26 mouse cellular contexts compared by ENCODE assay signal in the genomic region with DNA sequence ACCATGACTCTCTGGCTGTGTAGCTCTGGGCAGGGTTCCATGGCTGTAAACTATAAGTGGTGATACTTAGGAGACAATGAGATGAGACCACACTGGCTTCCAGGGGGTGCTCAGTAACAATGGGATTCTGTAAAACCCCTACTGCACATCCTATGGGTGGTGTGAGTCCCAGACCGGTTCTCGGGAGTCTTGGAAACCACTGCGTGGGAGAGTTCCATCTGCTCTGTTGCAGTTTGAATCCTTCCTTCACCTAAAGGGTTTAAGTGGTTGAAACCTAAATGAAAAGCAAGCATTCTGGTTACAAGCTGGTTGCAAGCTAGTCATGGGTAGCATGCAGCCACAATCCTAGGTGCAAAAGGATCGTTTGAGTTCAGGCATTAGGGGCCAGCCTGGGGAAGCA. TPM values are rescaled to one million over a fixed set of nuclear protein-coding genes. Genes with fewer than 3 reads are reported as not detected.
DNase-seq lines count a peak whose midpoint lies in the region; ATAC-seq lines count a peak whose summit lies in the region.
"Had no signal": no experiment of that assay in that cellular context is flagged by ENCODE, and none has a peak within 500 bp of the region (broad histone marks: within the 10 kb centered on the region; RNA-seq: fewer than 3 reads in every experiment).

No protein-coding gene starts in this region.

- H3K27ac ChIP-seq in neural tube, embryonic 15.5 days (replicated peaks) = no peak overlapping the region
- H3K27ac ChIP-seq: forebrain, embryonic 15.5 days; heart, embryonic 15.5 days; hindbrain, postnatal 0 days; limb, embryonic 15.5 days; stomach, postnatal 0 days had no signal

- intact Hi-C loops in left cerebral cortex, postnatal 14 days (cut with DNase I) = loop anchor here (1.0 to 5.0 kb wide), 2 partner anchors 80 to 167 kb away; no protein-coding TSS in a partner anchor

- no peak for ATAC-seq in neural tube, embryonic 15.5 days (ENCODE audit: low FRiP score)

- H3K4me3 ChIP-seq in neural tube, embryonic 15.5 days (replicated peaks) = no peak overlapping the region
- H3K4me3 ChIP-seq: erythroblast, embryonic 14.5 days; forebrain, embryonic 15.5 days; heart, embryonic 15.5 days; limb, embryonic 15.5 days had no signal

- WGBS in neural tube, embryonic 15.5 days = 90% methylated on average over 4 of the region's 4 CpGs

- no peaks in the 10 kb centered on the region for H3K9me3 ChIP-seq in neural tube, embryonic 15.5 days (replicated peaks)
- H3K9me3 ChIP-seq: forebrain, embryonic 15.5 days; heart, embryonic 15.5 days; limb, embryonic 15.5 days had no signal

- H3K4me1 ChIP-seq in neural tube, embryonic 15.5 days = peaks cover 5% of the 10 kb centered on the region; the same call in 1 of the 2 replicates
- H3K4me1 ChIP-seq: forebrain, embryonic 15.5 days; limb, embryonic 15.5 days had no signal

- no peaks in the 10 kb centered on the region for H3K27me3 ChIP-seq in neural tube, embryonic 15.5 days (replicated peaks)
- H3K27me3 ChIP-seq: forebrain, embryonic 15.5 days; limb, embryonic 15.5 days had no signal

- H3K4me2 ChIP-seq in neural tube, embryonic 15.5 days = no peak overlapping the region
- H3K4me2 ChIP-seq: forebrain, embryonic 15.5 days; heart, embryonic 15.5 days; limb, embryonic 15.5 days had no signal

- DNase-seq in right cerebral cortex, adult 18-20 months = peak; percentile 83
- no peak for DNase-seq in right cerebral cortex, postnatal 4 days
- DNase-seq in layer of hippocampus, adult 9-10 months (ENCODE audit: low spot score) = peak; percentile 32
- DNase-seq in left cerebral cortex, postnatal 14 days (ENCODE audit: low spot score in 2 of 2) = peak; percentile 68 to 87
- peak; percentile 70 for DNase-seq in telencephalon, adult 2 months (ENCODE audit: low read depth, low spot score)
- no peak for DNase-seq in kidney, adult 8-10 months
- DNase-seq in lung, adult 18-20 months = no peak
- DNase-seq: adrenal gland, adult 8-10 months; B cell, adult 2 months; cerebellum, adult 2 months; thymus, postnatal 14 days had no signal

- no peaks in the 10 kb centered on the region for H3K36me3 ChIP-seq in neural tube, embryonic 15.5 days
- H3K36me3 ChIP-seq: forebrain, embryonic 15.5 days; heart, embryonic 15.5 days; limb, embryonic 15.5 days had no signal

- H3K9ac ChIP-seq in neural tube, embryonic 15.5 days (replicated peaks) = no peak overlapping the region
- H3K9ac ChIP-seq: forebrain, embryonic 15.5 days; heart, embryonic 15.5 days; limb, embryonic 15.5 days had no signal

RNA-seq across cellular contexts. Expression of a gene that starts 11.7 kb away (rescaled TPM):
- total RNA-seq in left cerebral cortex, postnatal 14 days (2021) = not detected
- 0.27 and 0.32 TPM in 2 replicates for polyA plus RNA-seq in neural tube, embryonic 15.5 days (2015; fragmentation: Nextera tagmentation; extraction: Ambion mirVana)
- total RNA-seq: common myeloid progenitor, adult 5-6 weeks; hindbrain, postnatal 0 days had no signal
- polyA plus RNA-seq: erythroblast, embryonic 14.5 days; liver, embryonic 16.5 days had no signal

RNA-seq across cellular contexts. Expression of a gene that starts 21.3 kb away (rescaled TPM):
- under 1 TPM; 0.27 to 0.37 TPM for total RNA-seq in left cerebral cortex, postnatal 14 days (2021)
- 0.24 TPM in 1 of 2 replicates, not detected in the other for polyA plus RNA-seq in neural tube, embryonic 15.5 days (2015; fragmentation: Nextera tagmentation; extraction: Ambion mirVana)
- total RNA-seq: adrenal gland, adult 8-10 months; common myeloid progenitor, adult 5-6 weeks; granulocyte monocyte progenitor cell, adult 5-6 weeks; hematopoietic stem cell, adult 5-6 weeks had no signal
- polyA plus RNA-seq: cerebellum, adult 2 months; embryonic facial prominence, embryonic 11.5 days; erythroblast, embryonic 14.5 days; kidney, embryonic 14.5 days; large intestine, adult 2 months; neural tube, embryonic 14.5 days had no signal

RNA-seq across cellular contexts. Expression of a gene that starts 45.8 kb away (rescaled TPM):
- not detected for total RNA-seq in left cerebral cortex, postnatal 14 days (2021)
- not detected in 2 replicates for polyA plus RNA-seq in neural tube, embryonic 15.5 days (2015; fragmentation: Nextera tagmentation; extraction: Ambion mirVana)
- total RNA-seq: common myeloid progenitor, adult 5-6 weeks; granulocyte monocyte progenitor cell, adult 5-6 weeks; hematopoietic stem cell, adult 5-6 weeks; hindbrain, postnatal 0 days had no signal
- polyA plus RNA-seq: cerebellum, adult 2 months; embryonic facial prominence, embryonic 11.5 days; erythroblast, embryonic 14.5 days; forebrain, embryonic 15.5 days; heart, embryonic 15.5 days; kidney, embryonic 14.5 days; large intestine, adult 2 months; limb, embryonic 15.5 days; liver, embryonic 16.5 days; neural tube, embryonic 14.5 days; stomach, postnatal 0 days had no signal

RNA-seq across cellular contexts. Expression of a gene that starts 49.5 kb away (rescaled TPM):
- not detected for total RNA-seq in left cerebral cortex, postnatal 14 days (2021)
- polyA plus RNA-seq in neural tube, embryonic 15.5 days (2015; fragmentation: Nextera tagmentation; extraction: Ambion mirVana) = not detected in 2 replicates
- total RNA-seq: adrenal gland, adult 8-10 months; common myeloid progenitor, adult 5-6 weeks; granulocyte monocyte progenitor cell, adult 5-6 weeks; hematopoietic stem cell, adult 5-6 weeks; hindbrain, postnatal 0 days had no signal
- polyA plus RNA-seq: embryonic facial prominence, embryonic 11.5 days; erythroblast, embryonic 14.5 days; forebrain, embryonic 15.5 days; heart, embryonic 15.5 days; hindbrain, postnatal 0 days; kidney, embryonic 14.5 days; large intestine, adult 2 months; limb, embryonic 15.5 days; liver, embryonic 16.5 days; neural tube, embryonic 14.5 days; stomach, postnatal 0 days had no signal

Comparison
In these comparisons a context has a peak if more than half of its experiments do, and no peak if none do; other contexts are left out.
1. DNase-seq: peak in right cerebral cortex, adult 18-20 months (single experiment), layer of hippocampus, adult 9-10 months (single experiment), left cerebral cortex, postnatal 14 days (2 of 2) and telencephalon, adult 2 months (single experiment); none in right cerebral cortex, postnatal 4 days (single experiment), kidney, adult 8-10 months (0 of 2) and lung, adult 18-20 months (0 of 2).